18 mouse cellular contexts compared by ENCODE assay signal in genomic region chr16:96806298-96806697, GRCm38 (mm10).
A peak's percentile ranks its signal among the peaks of the same experiment; 100 is the strongest.
DNase-seq lines count a peak whose midpoint lies in the region; ATAC-seq and TF ChIP-seq lines count a peak whose summit lies in the region.
"Had no signal": no experiment of that assay in that cellular context is flagged by ENCODE, and none has a peak within 500 bp of the region (broad histone marks: within the 10 kb centered on the region; RNA-seq: fewer than 3 reads in every experiment).

No protein-coding gene starts in this region.

- WGBS in heart, postnatal 0 days, result 61% methylated on average over 1 of the region's 1 CpGs
- 88% methylated on average over 1 of the region's 1 CpGs for WGBS in midbrain, postnatal 0 days
- WGBS in midbrain, embryonic 13.5 days, result 94% methylated on average over 1 of the region's 1 CpGs
- 88% methylated on average over 1 of the region's 1 CpGs for WGBS in forebrain, postnatal 0 days

- H3K36me3 ChIP-seq in heart, postnatal 0 days (replicated peaks; ENCODE audit: control insufficient read depth, insufficient read depth, low read length), result no peaks in the 10 kb centered on the region
- no peaks in the 10 kb centered on the region for H3K36me3 ChIP-seq in midbrain, postnatal 0 days (ENCODE audit: insufficient read depth, low read length)
- no peaks in the 10 kb centered on the region for H3K36me3 ChIP-seq in midbrain, embryonic 13.5 days
- no peaks in the 10 kb centered on the region for H3K36me3 ChIP-seq in forebrain, postnatal 0 days (ENCODE audit: insufficient read depth)
- H3K36me3 ChIP-seq: embryonic facial prominence, embryonic 13.5 days; forebrain, embryonic 10.5 days; limb, embryonic 15.5 days had no signal

- intact Hi-C loops in heart, postnatal 25 days (cut with DNase I), result no loop called here

- no peak overlapping the region for H3K27ac ChIP-seq in heart, postnatal 0 days (ENCODE audit: low read depth)
- H3K27ac ChIP-seq in midbrain, postnatal 0 days (ENCODE audit: low read depth, low read length), result no peak overlapping the region
- no peak overlapping the region for H3K27ac ChIP-seq in midbrain, embryonic 13.5 days
- no peak overlapping the region for H3K27ac ChIP-seq in forebrain, postnatal 0 days (ENCODE audit: low read depth, low read length)
- H3K27ac ChIP-seq: embryonic facial prominence, embryonic 13.5 days; forebrain, embryonic 10.5 days; left cerebral cortex, adult 2 months; limb, embryonic 15.5 days; macrophage had no signal

- no peak for TF ChIP-seq EP300 in heart, postnatal 0 days (IDR thresholded peaks at IDR 0.05; ENCODE audit: low read depth)

- H3K4me2 ChIP-seq in heart, postnatal 0 days (ENCODE audit: low read depth, low read length), result no peak overlapping the region
- no peak overlapping the region for H3K4me2 ChIP-seq in midbrain, postnatal 0 days (ENCODE audit: low read depth, low read length, poor library complexity, severe bottlenecking)
- H3K4me2 ChIP-seq in midbrain, embryonic 13.5 days (replicated peaks), result no peak overlapping the region
- H3K4me2 ChIP-seq in forebrain, postnatal 0 days (ENCODE audit: low read depth), result no peak overlapping the region
- H3K4me2 ChIP-seq: embryonic facial prominence, embryonic 13.5 days; limb, embryonic 15.5 days had no signal

- H3K27me3 ChIP-seq in heart, postnatal 0 days (ENCODE audit: control insufficient read depth, insufficient read depth, low read length), result no peaks in the 10 kb centered on the region
- no peaks in the 10 kb centered on the region for H3K27me3 ChIP-seq in midbrain, postnatal 0 days (ENCODE audit: insufficient read depth, low read length)
- H3K27me3 ChIP-seq in midbrain, embryonic 13.5 days, result no peaks in the 10 kb centered on the region
- H3K27me3 ChIP-seq in forebrain, postnatal 0 days (ENCODE audit: insufficient read depth, low read length), result no peaks in the 10 kb centered on the region
- H3K27me3 ChIP-seq: embryonic facial prominence, embryonic 13.5 days; limb, embryonic 15.5 days had no signal

- no peak for TF ChIP-seq CTCF in heart, postnatal 0 days (IDR thresholded peaks at IDR 0.05; ENCODE audit: low read depth)
- no peak for TF ChIP-seq CTCF in midbrain, postnatal 0 days (IDR thresholded peaks at IDR 0.05)
- no peak for TF ChIP-seq CTCF in forebrain, postnatal 0 days (IDR thresholded peaks at IDR 0.05; ENCODE audit: low read depth)

- ATAC-seq in heart, postnatal 0 days (ENCODE audit: insufficient read depth, low read depth), result peak; percentile 81
- ATAC-seq in midbrain, postnatal 0 days (ENCODE audit: low FRiP score), result no peak; the same call in 1 of the 2 replicates
- no peak for ATAC-seq in midbrain, embryonic 13.5 days
- ATAC-seq in forebrain, postnatal 0 days, result no peak
- ATAC-seq: Patski had no signal

- no peak overlapping the region for H3K9ac ChIP-seq in heart, postnatal 0 days (replicated peaks; ENCODE audit: low read depth, low read length)
- no peak overlapping the region for H3K9ac ChIP-seq in midbrain, postnatal 0 days (replicated peaks; ENCODE audit: low read length, poor library complexity, severe bottlenecking)
- no peak overlapping the region for H3K9ac ChIP-seq in midbrain, embryonic 13.5 days (replicated peaks)
- no peak overlapping the region for H3K9ac ChIP-seq in forebrain, postnatal 0 days
- H3K9ac ChIP-seq: embryonic facial prominence, embryonic 13.5 days; limb, embryonic 15.5 days had no signal

- H3K9me3 ChIP-seq in heart, postnatal 0 days (replicated peaks; ENCODE audit: control insufficient read depth, low read length), result no peaks in the 10 kb centered on the region
- no peaks in the 10 kb centered on the region for H3K9me3 ChIP-seq in midbrain, postnatal 0 days (ENCODE audit: low read length)
- no peaks in the 10 kb centered on the region for H3K9me3 ChIP-seq in midbrain, embryonic 13.5 days
- H3K9me3 ChIP-seq in forebrain, postnatal 0 days (ENCODE audit: low read length), result no peaks in the 10 kb centered on the region
- H3K9me3 ChIP-seq: embryonic facial prominence, embryonic 13.5 days; forebrain, embryonic 10.5 days; limb, embryonic 15.5 days had no signal

- peaks cover 6% of the 10 kb centered on the region; the same call in 1 of the 2 replicates for H3K4me1 ChIP-seq in heart, postnatal 0 days (ENCODE audit: control insufficient read depth, insufficient read depth)
- H3K4me1 ChIP-seq in midbrain, postnatal 0 days (ENCODE audit: insufficient read depth, low read length), result no peaks in the 10 kb centered on the region
- H3K4me1 ChIP-seq in midbrain, embryonic 13.5 days (replicated peaks), result peaks cover 10% of the 10 kb centered on the region; the same call in 1 of the 2 replicates
- H3K4me1 ChIP-seq in forebrain, postnatal 0 days (ENCODE audit: insufficient read depth), result 0 out of 2 replicates have a peak, but pooled peaks cover 5% of the 10 kb centered on the region
- H3K4me1 ChIP-seq: forebrain, embryonic 10.5 days; limb, embryonic 15.5 days had no signal

- DNase-seq in adrenal gland, adult 2 months, result peak; percentile 21
- DNase-seq in adrenal gland, adult 18-20 months (ENCODE audit: low spot score in 2 of 2), result no peak
- peak; percentile 23 for DNase-seq in heart, postnatal 0 days (ENCODE audit: low spot score)
- DNase-seq in heart, postnatal 25 days (ENCODE audit: low spot score), result no peak
- peak; percentile 66 for DNase-seq in midbrain, postnatal 0 days (ENCODE audit: low spot score)
- DNase-seq in forebrain, postnatal 0 days, result no peak
- no peak for DNase-seq in layer of hippocampus, adult 9-10 months (ENCODE audit: low spot score)
- DNase-seq: gastrocnemius, postnatal 36 days; lung, adult 2 months; midbrain, embryonic 14.5 days; right cerebral cortex, postnatal 4 days had no signal

- H3K4me3 ChIP-seq in heart, postnatal 0 days (ENCODE audit: low read depth, low read length), result no peak overlapping the region
- no peak overlapping the region for H3K4me3 ChIP-seq in midbrain, postnatal 0 days (ENCODE audit: low read depth, low read length)
- no peak overlapping the region for H3K4me3 ChIP-seq in midbrain, embryonic 13.5 days (replicated peaks)
- H3K4me3 ChIP-seq in forebrain, postnatal 0 days (ENCODE audit: low read depth, low read length), result no peak overlapping the region
- H3K4me3 ChIP-seq: embryonic facial prominence, embryonic 13.5 days; forebrain, embryonic 10.5 days; left cerebral cortex, adult 2 months; limb, embryonic 15.5 days had no signal

Comparison
In these comparisons a context has a peak if more than half of its experiments do, and no peak if none do; other contexts are left out.
1. DNase-seq: peak in adrenal gland, adult 2 months (single experiment), heart, postnatal 0 days (single experiment) and midbrain, postnatal 0 days (single experiment); none in adrenal gland, adult 18-20 months (0 of 2), heart, postnatal 25 days (single experiment), forebrain, postnatal 0 days (single experiment) and layer of hippocampus, adult 9-10 months (single experiment).